9 mouse cellular contexts compared by ENCODE assay signal in genomic region chr12:108702185-108702584, GRCm38 (mm10). TPM values are rescaled to one million over a fixed set of nuclear protein-coding genes. Genes with fewer than 3 reads are reported as not detected.
DNase-seq lines count a peak whose midpoint lies in the region; ATAC-seq and TF ChIP-seq lines count a peak whose summit lies in the region.
"Had no signal": no experiment of that assay in that cellular context is flagged by ENCODE, and none has a peak within 500 bp of the region (broad histone marks: within the 10 kb centered on the region; RNA-seq: fewer than 3 reads in every experiment).

Gene Degs2 (minus strand): TSS chr12:108702315.

- WGBS in embryonic facial prominence, embryonic 13.5 days, result 2% methylated on average over 32 of the region's 32 CpGs

- H3K4me1 ChIP-seq in embryonic facial prominence, embryonic 13.5 days, result peaks cover 27% of the 10 kb centered on the region

- peaks cover 56% of the 10 kb centered on the region for H3K27me3 ChIP-seq in embryonic facial prominence, embryonic 13.5 days

- intact Hi-C loops in gastrocnemius, adult 2 months (cut with DNase I), result no loop called here

- peak within 1 kb of the TSS; percentile 40; the same call in 1 of the 2 replicates for H3K9ac ChIP-seq in embryonic facial prominence, embryonic 13.5 days

- H3K4me3 ChIP-seq in gastrocnemius, adult 2 months, result peak within 1 kb of the TSS; percentile 46
- peak within 1 kb of the TSS; percentile 38 for H3K4me3 ChIP-seq in embryonic facial prominence, embryonic 13.5 days
- H3K4me3 ChIP-seq: erythroblast, embryonic 14.5 days had no signal

- no peaks in the 10 kb centered on the region for H3K36me3 ChIP-seq in embryonic facial prominence, embryonic 13.5 days

- no peak for ATAC-seq in embryonic facial prominence, embryonic 13.5 days (ENCODE audit: insufficient number of reproducible peaks, insufficient read depth, low FRiP score, low TSS enrichment, low read depth)

- H3K4me2 ChIP-seq in embryonic facial prominence, embryonic 13.5 days, result peak within 1 kb of the TSS; percentile 67

- no peak for DNase-seq in gastrocnemius, adult 2 months
- DNase-seq in gastrocnemius, postnatal 4 days (ENCODE audit: low spot score in 2 of 2), result no peak
- peak; percentile 88 for DNase-seq in kidney, adult 9 months
- peak; percentile 42 for DNase-seq in lung, postnatal 10 days
- DNase-seq in thymus, postnatal 25 days, result peak; percentile 51
- no peak for DNase-seq in gastrocnemius, postnatal 25 days
- no peak for DNase-seq in testis, postnatal 10 days (ENCODE audit: low spot score)

- no peak for TF ChIP-seq CTCF in gastrocnemius, adult 2 months (IDR thresholded peaks at IDR 0.05)

- H3K9me3 ChIP-seq in embryonic facial prominence, embryonic 13.5 days, result no peaks in the 10 kb centered on the region

- H3K27ac ChIP-seq in gastrocnemius, adult 2 months, result no peak within 1 kb of the TSS; the same call in 1 of the 2 replicates
- no peak within 1 kb of the TSS for H3K27ac ChIP-seq in embryonic facial prominence, embryonic 13.5 days

RNA-seq across cellular contexts. Expression of gene Degs2, which starts in this region (rescaled TPM):
- total RNA-seq in gastrocnemius, adult 2 months (2021), result not detected
- not detected for total RNA-seq in gastrocnemius, postnatal 4 days (2021)
- polyA plus RNA-seq in embryonic facial prominence, embryonic 13.5 days (2015; fragmentation: Nextera tagmentation; extraction: Ambion mirVana), result 2.4 and 3.0 TPM in 2 replicates
- total RNA-seq in gastrocnemius, postnatal 25 days (2021), result under 1 TPM in 1 of 2 experiments, not detected in 1; 0.19 TPM
- polyA plus RNA-seq: erythroblast, embryonic 14.5 days had no signal

Comparison
In these comparisons a context has a peak if more than half of its experiments do, and no peak if none do; other contexts are left out.
1. DNase-seq: peak in kidney, adult 9 months (single experiment), lung, postnatal 10 days (single experiment) and thymus, postnatal 25 days (single experiment); none in gastrocnemius, adult 2 months (single experiment), gastrocnemius, postnatal 4 days (0 of 2), gastrocnemius, postnatal 25 days (single experiment) and testis, postnatal 10 days (single experiment).